Mouse (Mus musculus): ENCODE results near the gene Lrriq1. TPM values are rescaled to one million over a fixed set of nuclear protein-coding genes. Genes with fewer than 3 reads are reported as not detected.

Lrriq1 gene
- polyA plus RNA-seq (2015; fragmentation: Nextera tagmentation; extraction: Ambion mirVana) = 0.69 and 0.85 TPM in 2 replicates

- Histone ChIP-seq H3K4me1 (no peaks in the 10 kb centered on the region; the same call in 1 of the 2 replicates), H3K4me3 (replicated peaks) (peak within 1 kb of the TSS; percentile 50), H3K9me3 (no peaks in the 10 kb centered on the region), H3K9ac (no peak within 1 kb of the TSS), H3K27ac (no peak within 1 kb of the TSS), H3K4me2 (peak within 1 kb of the TSS; percentile 71), H3K27me3 (replicated peaks) (no peaks in the 10 kb centered on the region), H3K36me3 (no peaks in the 10 kb centered on the region)
- WGBS = 5% methylated on average over 25 of the region's 25 CpGs
- peak; percentile 89; the same call in 1 of the 2 replicates for ATAC-seq (ENCODE audit: insufficient read depth, low FRiP score, low read depth)
These were observed at the start of gene Lrriq1 for GRCm38 (mm10) chr10:103235707-103236459. TSS of gene Lrriq1 (minus strand) at chr10:103236322.

DNA sequence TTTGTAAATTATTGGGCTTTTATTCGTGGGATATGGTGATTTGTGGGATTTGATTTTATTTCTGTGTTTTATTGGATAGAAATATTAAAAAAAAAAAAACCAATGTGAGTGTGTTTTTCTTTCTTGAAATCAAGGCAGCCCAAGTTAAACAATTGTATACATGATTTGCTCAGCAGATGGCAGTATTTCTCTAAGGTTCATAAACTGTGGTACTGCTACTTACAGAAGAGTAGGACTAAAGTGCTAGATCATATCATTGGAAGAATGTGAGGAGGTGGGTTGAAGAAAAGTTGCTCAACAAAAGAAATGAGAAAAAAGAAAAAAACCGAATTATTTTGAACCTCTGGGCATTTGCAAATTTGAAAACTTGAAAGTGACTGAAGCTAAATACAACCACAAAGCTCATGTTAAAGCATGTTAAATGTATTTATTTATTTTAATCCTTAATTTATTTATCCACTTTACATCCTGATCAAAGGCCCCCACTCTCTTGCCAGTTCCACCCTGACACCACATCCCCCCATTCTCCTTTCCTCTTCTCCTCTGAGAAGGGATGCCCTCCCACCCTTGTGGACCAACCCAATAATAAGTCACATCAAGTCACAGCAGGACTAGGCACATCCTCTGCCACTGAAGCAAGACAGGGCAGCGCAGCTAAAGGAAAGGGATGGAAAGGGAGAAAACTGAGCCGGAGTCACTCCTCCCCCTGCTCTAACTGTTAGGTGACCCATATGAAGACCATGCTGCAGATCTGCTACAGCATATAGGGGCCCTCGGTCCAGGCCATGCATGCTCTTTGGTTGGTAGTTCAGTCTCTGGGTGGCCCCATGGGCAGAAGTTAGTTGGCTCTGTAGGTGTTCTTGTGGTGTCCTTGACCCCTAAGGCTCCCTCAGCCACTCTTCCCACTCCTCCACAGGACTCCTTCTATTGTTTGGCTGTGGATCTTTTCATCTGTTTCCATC is 18.0 kb upstream of the Lrriq1 start:
- no peak overlapping the region for H3K4me2 ChIP-seq
- H3K36me3 ChIP-seq = no peaks in the 10 kb centered on the region
- WGBS = 55% methylated on average over 5 of the region's 5 CpGs
- ATAC-seq (ENCODE audit: insufficient read depth, low FRiP score, low read depth) = no peak
- no peak overlapping the region for H3K4me3 ChIP-seq (replicated peaks)
- no peaks in the 10 kb centered on the region for H3K4me1 ChIP-seq
- H3K27me3 ChIP-seq (replicated peaks) = no peaks in the 10 kb centered on the region
- H3K27ac ChIP-seq = no peak overlapping the region
- H3K9me3 ChIP-seq = no peaks in the 10 kb centered on the region
- H3K9ac ChIP-seq = no peak overlapping the region

- Histone ChIP-seq H3K4me1 (no peaks in the 10 kb centered on the region; the same call in 1 of the 2 replicates), H3K27ac (no peak overlapping the region), H3K36me3 (no peaks in the 10 kb centered on the region), H3K4me3 (replicated peaks) (no peak overlapping the region), H3K27me3 (replicated peaks) (no peaks in the 10 kb centered on the region), H3K9me3 (no peaks in the 10 kb centered on the region), H3K4me2 (peak overlapping the region; percentile 71; the same call in 1 of the 2 replicates), H3K9ac (no peak overlapping the region)
- no peak for ATAC-seq (ENCODE audit: insufficient read depth, low FRiP score, low read depth)
- WGBS = 21% methylated on average over 4 of the region's 4 CpGs
These were observed 294 bp upstream of the Lrriq1 start for GRCm38 (mm10) chr10:103236460-103236772.

DNA sequence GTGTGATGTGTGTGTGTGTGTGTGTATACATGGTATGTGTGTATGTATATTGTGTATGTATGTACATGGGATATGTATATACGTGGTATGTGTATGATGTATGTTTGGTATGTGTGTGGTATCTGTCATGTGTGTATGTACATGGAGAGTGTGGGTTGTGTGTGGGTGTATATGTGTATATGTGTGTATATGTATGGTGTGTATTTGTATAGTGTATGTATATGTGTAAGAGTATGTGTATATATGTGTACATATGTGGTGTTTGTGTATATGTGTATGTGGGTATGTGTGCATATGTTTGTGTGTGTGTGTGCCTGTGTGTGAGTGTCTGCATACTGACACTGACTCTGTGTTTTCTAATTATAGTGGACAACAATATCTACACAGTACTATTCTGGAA is 9.5 kb downstream of the Lrriq1 start:
- no peak for ATAC-seq (ENCODE audit: insufficient read depth, low FRiP score, low read depth)
- H3K4me1 ChIP-seq = no peaks in the 10 kb centered on the region
- no peaks in the 10 kb centered on the region for H3K36me3 ChIP-seq
- no peak overlapping the region for H3K27ac ChIP-seq
- no peaks in the 10 kb centered on the region for H3K9me3 ChIP-seq
- 77% methylated on average over 1 of the region's 1 CpGs for WGBS
- H3K9ac ChIP-seq = no peak overlapping the region
- H3K27me3 ChIP-seq (replicated peaks) = no peaks in the 10 kb centered on the region
- no peak overlapping the region for H3K4me3 ChIP-seq (replicated peaks)
- H3K4me2 ChIP-seq = no peak overlapping the region

- Histone ChIP-seq H3K27me3 (replicated peaks) (no peaks in the 10 kb centered on the region), H3K27ac (no peak overlapping the region), H3K4me3 (replicated peaks) (no peak overlapping the region), H3K9me3 (no peaks in the 10 kb centered on the region), H3K4me1 (no peaks in the 10 kb centered on the region), H3K4me2 (no peak overlapping the region), H3K36me3 (no peaks in the 10 kb centered on the region), H3K9ac (no peak overlapping the region)
- WGBS = 47% methylated on average over 4 of the region's 4 CpGs
- ATAC-seq (ENCODE audit: insufficient read depth, low FRiP score, low read depth) = no peak
These were observed 41.3 kb downstream of the Lrriq1 start for GRCm38 (mm10) chr10:103194655-103195328.

GRCm38 (mm10) chr10:103145769-103146379 is 90.2 kb downstream of the Lrriq1 start:
- no peaks in the 10 kb centered on the region for H3K36me3 ChIP-seq
- H3K9me3 ChIP-seq = no peaks in the 10 kb centered on the region
- ATAC-seq (ENCODE audit: insufficient read depth, low FRiP score, low read depth) = no peak
- WGBS = 26% methylated on average over 8 of the region's 8 CpGs
- no peak overlapping the region for H3K9ac ChIP-seq
- no peak overlapping the region for H3K27ac ChIP-seq
- no peak overlapping the region for H3K4me3 ChIP-seq (replicated peaks)
- H3K4me2 ChIP-seq = peak overlapping the region; percentile 9; the same call in 1 of the 2 replicates
- no peaks in the 10 kb centered on the region for H3K27me3 ChIP-seq (replicated peaks)
- H3K4me1 ChIP-seq = no peaks in the 10 kb centered on the region

- H3K27ac ChIP-seq = no peak overlapping the region
- H3K4me2 ChIP-seq = peak overlapping the region; percentile 9; the same call in 1 of the 2 replicates
- no peak overlapping the region for H3K4me3 ChIP-seq (replicated peaks)
- no peak overlapping the region for H3K9ac ChIP-seq
- peak; percentile 86 for ATAC-seq (ENCODE audit: insufficient read depth, low FRiP score, low read depth)
- no peaks in the 10 kb centered on the region for H3K36me3 ChIP-seq
- no peaks in the 10 kb centered on the region for H3K27me3 ChIP-seq (replicated peaks)
- H3K4me1 ChIP-seq = no peaks in the 10 kb centered on the region
- WGBS = 48% methylated on average over 11 of the region's 11 CpGs
- no peaks in the 10 kb centered on the region for H3K9me3 ChIP-seq
These were observed 91.0 kb downstream of the Lrriq1 start for GRCm38 (mm10) chr10:103144927-103145768.

GRCm38 (mm10) chr10:103142526-103142925 is 93.6 kb downstream of the Lrriq1 start:
- Histone ChIP-seq H3K9me3 (no peaks in the 10 kb centered on the region), H3K27me3 (replicated peaks) (no peaks in the 10 kb centered on the region), H3K4me2 (no peak overlapping the region), H3K36me3 (no peaks in the 10 kb centered on the region), H3K4me1 (no peaks in the 10 kb centered on the region), H3K27ac (no peak overlapping the region), H3K4me3 (replicated peaks) (no peak overlapping the region), H3K9ac (no peak overlapping the region)
- 62% methylated on average over 4 of the region's 4 CpGs for WGBS
- no peak for ATAC-seq (ENCODE audit: insufficient read depth, low FRiP score, low read depth)

GRCm38 (mm10) chr10:103141532-103141931 is 94.6 kb downstream of the Lrriq1 start:
- no peaks in the 10 kb centered on the region for H3K9me3 ChIP-seq
- H3K4me1 ChIP-seq = no peaks in the 10 kb centered on the region
- no peak overlapping the region for H3K27ac ChIP-seq
- H3K9ac ChIP-seq = no peak overlapping the region
- no peaks in the 10 kb centered on the region for H3K36me3 ChIP-seq
- 40% methylated on average over 6 of the region's 6 CpGs for WGBS
- no peak overlapping the region for H3K4me3 ChIP-seq (replicated peaks)
- no peak for ATAC-seq (ENCODE audit: insufficient read depth, low FRiP score, low read depth)
- no peak overlapping the region for H3K4me2 ChIP-seq
- no peaks in the 10 kb centered on the region for H3K27me3 ChIP-seq (replicated peaks)

GRCm38 (mm10) chr10:103140609-103141008 is 95.5 kb downstream of the Lrriq1 start:
- 68% methylated on average over 8 of the region's 8 CpGs for WGBS
- no peak for ATAC-seq (ENCODE audit: insufficient read depth, low FRiP score, low read depth)

DNA sequence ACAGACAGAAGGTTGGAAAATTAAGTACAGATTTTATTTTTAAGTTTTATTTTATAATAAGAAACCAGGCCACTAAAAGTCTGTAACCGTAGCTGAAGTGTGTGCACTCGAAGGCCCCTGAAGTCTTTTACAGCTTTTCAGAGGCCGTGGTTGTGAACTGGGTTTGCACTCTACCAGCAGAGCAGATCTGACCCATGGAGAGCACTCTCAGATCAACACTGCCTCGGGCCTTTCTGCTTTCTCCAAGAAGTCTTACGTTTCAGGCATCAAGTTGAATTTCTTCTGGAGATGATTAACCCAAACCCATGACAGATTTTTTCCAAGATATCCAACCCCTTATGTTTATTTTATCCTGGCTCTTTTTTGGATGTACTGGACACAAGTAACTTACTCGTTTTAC is 121.5 kb downstream of the Lrriq1 start:
- H3K9me3 ChIP-seq = no peaks in the 10 kb centered on the region
- 64% methylated on average over 6 of the region's 6 CpGs for whole genome bisulfite sequencing
- no peak overlapping the region for H3K27ac ChIP-seq
- no peak overlapping the region for H3K4me2 ChIP-seq
- no peak overlapping the region for H3K4me3 ChIP-seq (replicated peaks)
- no peak for ATAC-seq (ENCODE audit: insufficient read depth, low FRiP score, low read depth)
- no peaks in the 10 kb centered on the region for H3K27me3 ChIP-seq (replicated peaks)
- H3K36me3 ChIP-seq = no peaks in the 10 kb centered on the region
- no peaks in the 10 kb centered on the region for H3K4me1 ChIP-seq
- H3K9ac ChIP-seq = no peak overlapping the region

More at GRCm38 (mm10) chr10:103140609-103141008, 95.5 kb downstream of the Lrriq1 start:
- Histone ChIP-seq H3K27ac (no peak overlapping the region), H3K36me3 (no peaks in the 10 kb centered on the region), H3K9me3 (no peaks in the 10 kb centered on the region), H3K4me2 (no peak overlapping the region), H3K27me3 (replicated peaks) (no peaks in the 10 kb centered on the region), H3K4me1 (no peaks in the 10 kb centered on the region), H3K9ac (no peak overlapping the region), H3K4me3 (replicated peaks) (no peak overlapping the region)
